Mouse (Mus musculus): Measurements from ENCODE around the gene Fth1. TPM values are rescaled to one million over a fixed set of nuclear protein-coding genes. Genes with fewer than 3 reads are reported as not detected.

The Fth1 gene
- total RNA-seq, 2 experiments from 2014 or later = 325 to 1,115 TPM

- peak; percentile 57 for ATAC-seq (replicated peaks; ENCODE audit: poor library complexity)
Observed at GRCm38 (mm10) chr19:9989171-9989883, 8.9 kb downstream of the Fth1 start.

GRCm38 (mm10) chr19:9989884-9990256 is 9.5 kb downstream of the Fth1 start:
- ATAC-seq (replicated peaks; ENCODE audit: poor library complexity) = peak; percentile 23; the same call in 1 of the 2 replicates

DNA sequence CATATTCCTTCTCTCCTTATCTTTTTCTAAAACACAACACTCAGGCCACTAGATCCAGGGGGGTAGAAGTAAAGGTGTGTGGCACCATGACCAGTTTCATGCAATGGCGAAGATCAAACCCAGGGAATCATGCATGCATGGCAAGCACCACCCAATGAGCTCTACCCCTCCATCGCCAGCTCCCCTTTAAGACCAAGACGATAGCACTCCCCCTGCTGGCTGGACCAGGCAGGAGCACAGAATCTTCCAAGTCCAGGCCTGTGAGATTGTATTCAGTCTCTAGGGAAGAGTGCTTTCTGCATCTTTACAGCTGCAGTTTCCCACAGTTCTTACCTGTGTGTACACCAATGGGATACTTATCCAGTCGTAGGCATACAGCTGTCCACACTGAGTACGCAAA is 10.9 kb downstream of the Fth1 start:
- peak; percentile 67 for ATAC-seq (replicated peaks; ENCODE audit: poor library complexity)

GRCm38 (mm10) chr19:9992011-9992958 is 11.9 kb downstream of the Fth1 start:
- ATAC-seq (replicated peaks; ENCODE audit: poor library complexity) = no peak; the same call in 1 of the 2 replicates

- ATAC-seq (replicated peaks; ENCODE audit: poor library complexity) = peak; percentile 75
Observed at GRCm38 (mm10) chr19:9993036-9993656, 12.7 kb downstream of the Fth1 start.

DNA sequence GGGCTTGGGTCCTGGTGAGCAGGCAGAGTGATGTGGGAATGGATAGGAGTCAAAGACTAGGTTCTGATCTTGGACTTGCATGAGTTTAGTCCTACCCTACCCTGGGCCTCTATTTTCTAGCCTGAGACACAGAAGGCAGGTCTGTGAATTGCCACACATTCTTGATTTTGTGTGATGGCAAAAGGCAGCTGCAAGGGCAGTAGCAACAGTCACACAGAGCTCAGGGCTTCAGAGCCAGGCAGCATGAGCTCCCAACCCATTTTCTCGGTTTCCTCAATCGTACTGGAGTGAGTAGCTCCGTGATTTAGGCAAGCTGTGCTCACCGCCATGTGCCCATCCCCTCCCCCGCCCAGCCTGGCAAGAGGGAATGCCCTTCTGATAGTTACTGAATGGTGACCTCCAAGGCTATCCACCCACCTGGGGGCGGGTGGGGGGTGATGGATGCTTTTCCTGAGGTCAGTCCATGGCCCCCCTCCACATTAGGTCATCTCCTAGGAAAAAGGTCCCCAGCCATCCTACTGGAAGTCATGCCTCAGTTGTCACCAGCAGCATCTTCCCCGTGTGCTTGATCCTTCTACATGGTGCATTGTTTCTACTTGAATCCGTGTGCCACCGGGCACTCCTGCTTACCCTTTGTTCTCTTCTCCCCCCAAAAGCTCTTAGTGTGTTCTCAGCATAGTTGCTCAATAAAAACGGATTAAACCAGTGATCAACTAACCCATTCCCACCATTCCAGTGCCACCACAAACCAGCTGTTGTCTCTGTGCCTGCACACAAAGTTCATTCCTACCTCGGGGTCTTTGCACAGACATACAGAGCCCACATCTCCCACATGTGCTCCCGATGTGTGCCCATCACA is 17.0 kb downstream of the Fth1 start:
- ATAC-seq (replicated peaks; ENCODE audit: poor library complexity) = no peak

GRCm38 (mm10) chr19:9998063-9998416 is 17.6 kb downstream of the Fth1 start:
- ATAC-seq (replicated peaks; ENCODE audit: poor library complexity) = no peak

DNA sequence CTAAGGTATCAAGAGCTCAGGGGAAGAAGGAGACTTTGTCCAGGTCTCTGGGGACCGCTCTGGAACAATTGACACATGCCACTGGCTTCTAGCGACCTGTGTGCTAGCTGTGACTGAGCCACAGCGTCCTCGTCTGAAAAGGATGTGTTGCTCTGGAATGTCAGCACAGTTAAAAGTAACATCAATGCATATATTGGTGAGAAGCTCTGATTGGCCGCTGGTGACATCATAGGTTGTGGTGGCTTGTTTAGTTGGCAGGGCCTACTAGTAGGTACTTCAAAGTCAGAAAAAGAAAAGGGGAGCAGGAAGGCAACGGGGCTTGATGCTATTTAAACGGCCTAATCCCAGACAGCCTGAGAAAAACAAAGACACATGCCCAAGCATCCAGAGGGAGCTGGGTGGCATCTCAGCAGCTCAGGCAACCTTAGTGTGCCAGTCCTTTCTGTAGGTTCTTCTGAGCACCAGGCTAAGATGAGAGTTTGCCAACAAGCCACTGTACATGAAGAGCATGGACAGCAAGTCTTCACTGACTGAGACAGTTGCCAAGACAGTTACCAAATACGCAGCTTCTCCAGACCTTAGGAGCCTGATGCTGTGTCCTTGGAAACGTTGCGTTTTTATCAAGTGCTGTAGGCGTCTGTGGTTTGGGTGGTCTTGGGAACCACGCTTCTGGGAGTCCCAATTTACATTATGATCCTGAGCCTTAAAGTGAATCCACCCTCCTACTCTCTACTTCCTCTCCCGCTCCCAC is 18.5 kb downstream of the Fth1 start:
- ATAC-seq (replicated peaks; ENCODE audit: poor library complexity) = no peak

- peak; percentile 85 for ATAC-seq (replicated peaks; ENCODE audit: poor library complexity)
Observed at GRCm38 (mm10) chr19:10000330-10000729, 19.9 kb downstream of the Fth1 start.

- no peak for ATAC-seq (replicated peaks; ENCODE audit: poor library complexity)
Observed at GRCm38 (mm10) chr19:10001206-10001969, 21.0 kb downstream of the Fth1 start, which contains the start of the genes Best1 and Rab3il1. Gene Best1 (minus strand): TSS chr19:10001633. Gene Rab3il1 (plus strand): TSS chr19:10001669.

DNA sequence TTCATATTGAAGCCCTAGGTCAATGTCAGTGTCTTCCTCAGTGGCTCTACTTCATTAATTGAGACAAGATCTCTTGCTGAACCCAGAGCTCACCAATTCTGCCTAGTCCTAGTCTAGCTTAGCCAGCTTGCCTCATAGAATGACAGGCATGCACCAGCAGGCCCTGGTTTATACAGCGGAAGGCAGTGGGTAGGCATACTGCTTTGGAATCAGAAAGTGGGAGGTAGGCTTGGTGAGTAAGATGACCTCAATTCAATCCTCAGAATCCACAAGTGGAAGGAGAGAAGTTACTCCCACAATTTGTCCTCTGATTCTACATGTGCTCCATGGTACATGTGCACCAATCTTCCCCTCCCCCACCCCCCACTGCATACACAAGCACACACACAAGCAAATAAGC is 23.3 kb downstream of the Fth1 start:
- ATAC-seq (replicated peaks; ENCODE audit: poor library complexity) = no peak

DNA sequence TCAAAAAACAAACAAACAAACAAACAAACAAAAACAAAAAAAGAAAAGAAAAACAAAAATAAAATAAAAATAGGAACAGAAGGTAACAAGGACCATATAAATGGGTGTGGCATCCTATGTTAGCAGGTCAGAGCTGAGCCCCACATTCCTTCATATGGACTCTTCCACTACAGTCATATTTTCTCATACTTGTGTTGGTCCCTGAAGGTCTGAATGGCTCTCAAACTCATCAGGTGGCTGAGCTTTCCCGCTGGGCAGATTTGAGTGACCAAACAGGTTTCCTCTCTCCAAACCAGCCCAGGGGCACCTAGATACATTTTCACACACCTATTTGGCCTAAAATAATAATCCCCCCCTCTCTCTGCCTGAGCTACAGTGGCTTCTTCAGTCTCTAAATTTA is 31.0 kb downstream of the Fth1 start:
- ATAC-seq (replicated peaks; ENCODE audit: poor library complexity) = no peak

- ATAC-seq (replicated peaks; ENCODE audit: poor library complexity) = no peak
Observed at GRCm38 (mm10) chr19:10012827-10013278, 32.5 kb downstream of the Fth1 start.

- ATAC-seq (replicated peaks; ENCODE audit: poor library complexity) = no peak
Observed at GRCm38 (mm10) chr19:10013348-10013747, 33.0 kb downstream of the Fth1 start.

- no peak for ATAC-seq (replicated peaks; ENCODE audit: poor library complexity)
Observed at GRCm38 (mm10) chr19:10013913-10014312, 33.5 kb downstream of the Fth1 start.

GRCm38 (mm10) chr19:10014824-10015223 is 34.4 kb downstream of the Fth1 start:
- peak; percentile 78 for ATAC-seq (replicated peaks; ENCODE audit: poor library complexity)

DNA sequence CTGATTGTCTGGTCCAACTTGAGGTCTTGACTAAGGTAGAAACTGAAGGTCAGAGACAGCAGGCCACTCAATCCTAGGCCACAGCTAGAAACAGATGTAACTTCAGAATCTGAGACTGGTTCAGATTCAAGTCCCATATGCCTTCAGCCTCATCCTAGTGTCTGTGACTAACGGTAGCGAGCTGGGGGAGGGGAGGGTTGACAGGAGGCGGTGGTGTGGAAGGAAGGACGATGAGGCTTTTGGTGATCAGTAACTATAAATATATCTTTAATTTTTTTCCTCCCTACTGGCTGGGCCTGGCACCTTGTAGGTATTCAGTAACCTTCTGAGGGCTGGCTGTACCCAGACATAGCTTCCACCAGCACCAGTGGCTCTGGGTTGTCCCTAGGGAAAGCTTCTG is 35.0 kb downstream of the Fth1 start:
- ATAC-seq (replicated peaks; ENCODE audit: poor library complexity) = no peak

- no peak for ATAC-seq (replicated peaks; ENCODE audit: poor library complexity)
Observed at GRCm38 (mm10) chr19:10016151-10016550, 35.8 kb downstream of the Fth1 start.

All from megakaryocyte progenitor cell, adult 5-6 weeks (primary cell).